Mouse (Mus musculus) naive thymus-derived CD4-positive, alpha-beta T cell, adult 2 months (primary cell): ENCODE data around the gene Sh2d3c.

ENCODE experiments used
- DNase-seq: peaks from one replicate; pipeline ENCODE4 v3.0.0-alpha.2; 2011; ENCODE audit warnings: low read depth

The Sh2d3c gene

DNA sequence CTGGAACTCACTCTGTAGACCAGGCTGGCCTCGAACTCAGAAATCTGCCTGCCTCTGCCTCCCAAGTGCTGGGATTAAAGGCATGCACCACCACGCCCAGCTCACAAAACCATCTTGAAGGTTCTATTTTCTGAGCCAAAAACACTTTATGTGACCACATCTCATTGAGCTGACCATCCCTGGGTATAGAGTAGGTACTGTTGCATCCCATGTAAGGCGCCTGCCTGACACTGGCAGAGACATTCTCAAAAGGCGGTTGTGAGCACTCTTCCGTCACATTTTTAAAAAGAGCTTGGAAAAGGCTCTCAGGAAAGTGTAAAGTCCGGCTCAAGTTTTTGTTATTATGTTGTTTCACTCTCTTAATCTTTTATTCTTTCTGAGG, 35.8 kb downstream of the Sh2d3c start:
- DNase-seq, result no peak

DNA sequence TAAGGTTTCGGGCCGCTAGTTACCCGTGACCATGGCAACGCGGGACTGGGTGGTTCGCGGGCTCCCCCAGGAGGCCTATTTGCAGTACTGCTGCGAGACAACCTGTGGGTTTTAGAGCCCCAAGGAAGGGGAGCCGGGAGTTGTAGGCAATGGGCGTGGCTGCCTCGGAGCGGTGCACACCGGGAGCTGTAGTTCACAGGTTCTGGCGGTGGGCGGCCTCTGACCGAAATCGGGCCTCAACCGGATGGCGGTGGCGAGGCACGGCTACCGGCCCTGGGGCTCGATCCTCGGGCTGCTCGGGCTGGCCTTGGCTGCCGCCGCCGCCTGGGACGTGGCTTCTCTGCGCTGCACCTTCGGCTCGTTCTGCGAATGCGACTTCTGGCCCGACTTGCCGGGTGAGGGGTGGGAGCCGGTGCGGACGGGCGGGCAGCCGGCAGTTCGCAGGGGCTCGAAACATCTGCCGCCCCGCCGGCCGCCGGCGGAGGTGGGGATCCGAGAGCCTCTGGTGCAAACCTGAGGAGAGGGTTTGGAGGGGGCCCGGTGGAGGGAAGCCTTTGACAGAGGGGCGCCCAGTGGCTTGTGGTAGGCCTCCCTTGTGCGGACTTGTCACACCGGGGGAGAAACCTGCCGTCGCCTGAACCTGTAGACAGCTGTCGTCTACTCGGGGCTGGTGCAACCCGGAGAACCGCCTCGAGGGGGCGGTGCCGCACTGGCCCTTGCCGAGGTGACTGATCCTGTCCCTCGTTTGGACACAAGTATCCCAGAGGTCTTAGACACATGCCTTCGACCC, 36.4 kb downstream of the Sh2d3c start, which contains the start of gene Tor2a:
TSS of gene Tor2a (plus strand) at position 179 of the 790 bp plus-strand sequence.
- DNase-seq, result peak; percentile 98

DNA sequence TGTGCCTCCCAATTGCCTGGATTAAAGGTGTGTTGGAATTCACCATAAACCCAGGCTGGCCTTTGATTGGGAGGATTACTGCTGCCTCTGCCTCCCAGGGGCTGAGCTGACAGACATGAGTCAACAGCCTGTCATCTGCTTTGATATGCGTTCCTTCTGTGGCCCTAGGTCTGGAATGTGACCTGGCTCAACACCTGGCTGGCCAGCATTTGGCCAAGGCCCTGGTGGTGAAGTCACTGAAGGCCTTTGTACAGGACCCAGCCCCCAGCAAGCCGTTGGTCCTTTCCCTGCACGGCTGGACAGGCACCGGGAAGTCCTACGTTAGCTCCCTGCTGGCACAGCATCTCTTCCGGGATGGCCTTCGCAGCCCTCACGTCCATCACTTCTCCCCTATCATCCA, 37.6 kb downstream of the Sh2d3c start:
- DNase-seq, result no peak

DNA sequence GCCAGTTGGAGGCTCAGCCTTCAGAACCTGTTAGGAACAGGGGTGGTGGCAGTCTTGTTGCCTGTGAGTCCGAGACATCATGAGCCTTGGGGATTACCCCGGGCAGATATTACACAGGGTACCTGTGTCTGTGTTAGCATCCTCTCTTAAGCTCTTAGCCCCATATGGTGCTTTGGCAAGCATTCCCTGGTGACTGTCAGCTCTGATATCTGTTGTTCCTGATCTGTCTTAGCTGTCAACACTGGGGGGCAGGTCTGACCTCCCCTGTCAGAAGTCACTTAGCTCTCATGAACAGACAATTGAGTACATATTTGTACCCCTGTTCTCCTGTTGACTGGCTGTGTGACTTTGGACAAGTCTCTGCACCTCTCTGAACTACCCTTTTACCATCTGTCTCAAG, 38.1 kb downstream of the Sh2d3c start:
- DNase-seq, result no peak

DNA sequence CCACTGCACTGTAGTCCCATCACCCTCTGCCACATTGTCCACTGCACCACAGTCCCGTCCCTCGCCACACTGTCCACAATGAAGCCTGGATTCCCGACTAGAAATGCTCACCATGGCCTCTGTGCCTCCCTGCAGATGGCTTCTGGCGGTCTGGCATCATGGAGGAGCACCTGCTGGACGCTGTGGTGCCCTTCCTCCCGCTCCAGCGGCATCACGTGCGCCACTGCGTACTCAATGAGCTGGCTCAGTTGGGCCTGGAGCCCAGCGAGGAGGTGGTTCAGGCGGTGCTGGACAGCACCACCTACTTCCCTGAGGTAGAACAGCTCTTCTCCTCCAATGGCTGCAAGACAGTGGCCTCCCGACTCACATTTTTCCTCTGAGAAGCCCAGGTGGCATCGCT, 40.5 kb downstream of the Sh2d3c start:
- no peak for DNase-seq

DNA sequence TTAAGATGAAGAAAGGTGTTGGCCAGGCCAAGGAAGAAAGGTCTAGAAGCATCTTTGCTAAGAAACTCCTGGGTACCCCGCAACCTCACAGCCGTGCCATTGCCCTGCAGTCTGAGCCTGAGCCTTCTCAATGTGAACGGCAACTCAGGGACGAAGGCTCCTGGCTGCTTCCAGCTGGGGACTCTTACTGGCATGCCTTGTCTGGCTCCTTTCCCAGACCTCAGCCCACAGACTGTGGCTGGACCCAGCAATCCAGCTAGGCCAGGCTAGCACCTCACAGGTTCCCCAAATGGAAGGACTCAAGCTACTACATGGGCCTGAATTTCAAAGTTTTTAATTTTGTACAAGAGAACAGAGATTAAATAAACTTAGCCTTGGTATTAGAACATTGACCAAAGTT, 41.0 kb downstream of the Sh2d3c start:
- DNase-seq, result no peak

DNA sequence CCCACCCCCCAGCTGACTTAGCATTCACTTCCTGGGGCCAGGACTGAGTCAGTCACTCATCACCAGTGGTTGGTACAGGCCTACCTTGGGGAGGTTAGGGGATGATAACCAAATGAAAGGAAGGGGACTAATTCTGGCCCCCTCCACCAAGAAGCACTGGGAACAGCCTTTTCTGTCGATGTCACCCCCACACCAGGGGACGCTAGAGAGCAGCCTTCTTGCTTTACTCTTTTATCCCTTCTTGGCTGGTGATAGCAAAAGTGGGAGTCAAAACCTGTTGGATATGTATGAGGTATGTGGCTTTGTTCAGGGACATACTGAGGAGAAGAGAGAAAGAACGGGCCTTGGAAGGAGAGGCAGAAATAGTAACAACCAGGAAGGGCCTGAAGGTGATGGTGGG, 42.5 kb downstream of the Sh2d3c start:
- no peak for DNase-seq

DNA sequence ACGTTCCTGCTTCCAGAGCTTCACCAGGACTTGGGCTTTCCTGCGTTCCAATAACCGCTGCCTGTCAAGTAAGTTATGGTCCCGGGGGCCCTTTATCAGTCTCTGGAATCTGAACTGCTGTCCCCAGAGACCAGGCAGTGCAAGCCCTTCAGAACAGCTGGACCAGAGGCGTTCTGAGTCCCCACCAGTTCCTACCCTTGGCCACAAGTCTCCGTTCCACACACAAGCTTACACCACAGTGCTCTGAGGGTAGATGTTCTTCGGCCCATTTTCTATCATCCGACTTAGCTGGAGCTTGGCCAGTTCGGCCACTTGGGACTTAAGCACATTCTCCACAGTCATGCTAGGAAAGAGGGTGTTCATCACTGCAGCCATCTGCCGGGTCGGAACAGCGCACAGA, 46.4 kb downstream of the Sh2d3c start:
- DNase-seq, result no peak

DNA sequence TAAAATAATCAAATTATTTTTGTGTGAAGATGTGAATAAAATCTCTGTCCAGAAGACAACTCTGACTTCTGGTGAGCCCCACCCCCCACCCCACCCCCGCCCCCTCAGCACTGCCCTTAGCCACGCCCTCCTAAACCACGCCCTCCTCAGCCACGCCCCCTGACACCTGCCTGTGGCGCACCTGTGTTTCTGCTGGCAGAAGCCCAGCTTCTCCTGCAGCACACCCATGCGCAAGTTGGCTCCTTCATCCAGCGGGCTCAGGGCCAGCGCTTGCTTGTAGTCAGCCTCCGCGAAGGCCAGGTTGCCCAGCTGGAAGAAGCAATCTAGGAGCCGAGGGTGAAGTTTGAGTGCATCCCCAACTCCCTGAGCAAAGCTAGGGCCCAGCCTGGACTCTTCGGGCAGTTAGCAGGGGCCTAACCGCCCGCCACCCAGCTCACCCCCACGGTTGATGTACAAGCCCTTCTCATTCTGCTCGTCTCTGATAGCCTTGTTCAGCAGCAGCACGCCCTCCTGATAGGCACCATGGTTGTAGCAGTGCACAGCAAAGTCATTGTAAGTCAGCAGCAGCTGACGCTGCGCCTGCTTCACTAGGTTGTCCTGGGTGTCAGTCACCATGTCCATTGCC, 47.9 kb downstream of the Sh2d3c start:
- DNase-seq, result no peak

DNA sequence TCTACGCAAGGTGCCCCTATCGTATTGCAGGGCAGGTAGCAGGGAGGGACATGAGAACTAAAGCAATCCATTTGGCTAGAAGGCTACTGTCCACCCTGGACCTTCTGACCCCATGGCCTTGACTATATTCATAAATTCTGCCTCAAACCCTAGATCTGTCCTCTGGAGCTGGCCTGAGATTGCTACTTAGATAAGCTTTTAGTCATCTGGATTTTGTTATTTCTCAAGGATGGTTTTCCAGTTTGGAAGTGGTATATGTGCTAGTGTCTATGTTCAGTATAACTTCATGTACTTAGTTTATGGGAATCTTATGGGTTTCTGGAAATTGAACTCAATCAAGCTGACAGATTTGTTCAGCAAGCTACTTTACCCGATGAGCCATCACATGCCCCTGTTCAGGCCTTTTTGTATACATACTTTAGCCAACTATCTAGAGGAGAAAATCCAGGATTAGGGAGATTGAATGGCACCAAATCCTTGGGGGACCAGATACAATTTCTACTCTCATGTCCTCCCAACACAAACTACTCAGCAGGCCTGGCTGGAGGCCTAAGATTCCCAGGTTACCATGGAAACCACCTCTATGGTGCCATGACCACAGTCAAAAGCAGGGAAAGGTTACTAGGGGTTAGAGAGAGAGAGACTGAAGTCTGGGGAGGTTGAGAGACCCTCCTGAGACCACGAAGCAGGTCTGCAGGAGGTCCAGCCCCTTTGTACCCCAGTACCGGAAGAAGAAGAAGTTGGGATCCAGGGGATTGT, 48.7 kb downstream of the Sh2d3c start:
- DNase-seq, result no peak

DNA sequence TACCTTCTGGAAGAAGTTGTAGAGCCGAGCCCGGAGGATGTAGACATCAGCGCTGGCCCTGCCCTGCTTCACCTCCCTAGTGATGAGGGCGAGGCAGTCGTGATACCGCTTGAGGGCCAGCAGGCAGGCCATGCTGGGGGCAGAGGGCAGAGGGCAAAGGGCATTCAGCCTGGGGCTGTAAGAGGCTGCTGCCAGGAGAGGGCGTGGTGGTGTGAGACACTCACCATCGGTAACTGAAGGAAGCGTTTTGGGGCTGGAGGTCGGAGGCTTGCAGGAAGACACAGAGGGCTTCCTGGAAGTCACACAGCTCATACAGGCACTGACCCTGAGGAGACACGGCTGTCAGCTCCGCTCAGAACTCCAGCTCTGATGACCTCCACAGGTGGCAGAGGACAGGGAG, 51.0 kb downstream of the Sh2d3c start:
- no peak for DNase-seq

DNA sequence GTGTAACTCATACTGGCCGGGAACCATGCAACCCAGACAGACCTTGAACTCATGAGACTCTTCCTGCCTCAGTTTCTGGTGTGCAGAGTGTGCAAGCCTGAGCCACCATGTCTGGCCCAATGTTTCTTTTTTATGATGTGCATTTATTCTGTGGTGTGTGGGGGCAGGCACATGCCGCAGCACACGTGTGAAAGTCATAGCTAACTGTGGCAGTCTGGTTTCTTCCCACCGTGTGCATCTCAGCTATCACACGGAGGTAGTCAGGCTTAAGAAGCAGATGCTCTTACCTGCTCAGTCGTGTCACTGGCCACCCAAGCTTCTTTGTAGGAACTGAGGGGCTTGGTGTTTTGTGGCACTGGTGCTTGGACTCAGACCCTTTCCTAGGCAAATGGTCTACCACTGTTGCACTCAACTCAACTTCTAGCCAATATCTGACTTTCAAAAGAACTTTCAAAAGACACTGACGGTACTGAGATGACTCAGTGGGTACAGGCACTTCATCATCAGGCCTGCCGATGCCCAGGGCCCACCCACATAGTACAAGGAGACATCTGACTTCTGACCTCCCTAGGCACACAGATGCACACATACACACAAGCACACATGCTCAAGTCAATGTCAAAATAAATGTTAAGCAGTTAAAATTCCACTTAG, 51.9 kb downstream of the Sh2d3c start:
- no peak for DNase-seq

DNA sequence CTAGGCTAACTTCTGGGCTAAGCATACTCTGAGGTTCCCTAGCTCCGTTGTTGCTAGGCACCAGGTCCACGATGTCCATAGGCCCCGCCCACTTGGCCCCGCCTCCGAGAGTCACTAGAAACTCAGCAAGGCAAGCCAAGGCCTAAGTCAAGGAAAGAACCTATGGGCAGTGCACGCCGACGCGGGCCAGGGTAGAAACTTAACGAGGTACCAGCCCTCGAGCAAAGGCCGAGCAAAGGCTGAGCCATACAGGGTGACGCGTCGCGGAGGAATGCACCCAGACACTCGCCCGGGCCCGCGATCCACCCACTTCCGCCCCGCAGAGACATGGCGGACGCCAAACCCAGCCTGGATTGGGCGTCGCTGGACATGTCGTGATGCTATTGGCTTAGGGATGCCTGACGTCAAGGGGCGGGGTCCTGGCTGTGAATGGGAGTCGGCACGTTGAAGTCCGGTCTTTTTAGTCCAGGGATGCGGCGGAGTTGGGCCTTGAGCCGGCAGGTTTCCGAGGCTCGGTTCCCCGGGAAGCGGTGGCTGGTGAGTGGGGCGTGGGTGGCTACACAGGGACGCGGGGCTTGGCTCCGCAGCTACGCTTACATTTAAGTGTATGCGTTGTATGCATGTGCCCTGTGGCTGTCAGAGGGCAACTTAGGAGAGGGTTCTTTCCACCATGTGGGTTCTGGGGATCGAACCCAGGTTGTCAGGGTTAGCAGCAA, 54.7 kb downstream of the Sh2d3c start, which contains the start of the genes Ttc16 and Ptrh1:
TSS of gene Ttc16 (minus strand) at position 275 of the 716 bp plus-strand sequence.
TSS of gene Ptrh1 (plus strand) at position 428 of the 716 bp plus-strand sequence.
- DNase-seq, result peak; percentile 97

DNA sequence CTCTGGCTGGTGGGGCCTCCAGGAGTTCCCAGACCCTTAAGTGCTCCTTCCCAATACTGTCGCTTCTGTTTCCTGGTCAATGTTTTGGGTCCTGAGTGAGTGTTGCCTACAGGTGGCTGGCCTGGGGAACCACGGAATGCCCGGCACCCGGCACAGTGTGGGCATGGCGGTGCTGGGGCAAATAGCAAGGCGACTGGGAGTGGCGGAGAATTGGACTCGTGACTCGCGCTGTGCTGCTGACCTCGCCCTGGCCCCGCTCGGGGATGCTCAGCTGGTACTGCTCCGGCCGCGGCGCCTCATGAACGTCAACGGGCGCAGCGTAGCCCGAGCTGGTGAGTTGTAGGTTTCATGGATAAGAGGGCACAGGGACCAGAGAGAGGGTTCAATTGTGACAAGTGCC, 55.3 kb downstream of the Sh2d3c start:
- DNase-seq, result no peak

DNA sequence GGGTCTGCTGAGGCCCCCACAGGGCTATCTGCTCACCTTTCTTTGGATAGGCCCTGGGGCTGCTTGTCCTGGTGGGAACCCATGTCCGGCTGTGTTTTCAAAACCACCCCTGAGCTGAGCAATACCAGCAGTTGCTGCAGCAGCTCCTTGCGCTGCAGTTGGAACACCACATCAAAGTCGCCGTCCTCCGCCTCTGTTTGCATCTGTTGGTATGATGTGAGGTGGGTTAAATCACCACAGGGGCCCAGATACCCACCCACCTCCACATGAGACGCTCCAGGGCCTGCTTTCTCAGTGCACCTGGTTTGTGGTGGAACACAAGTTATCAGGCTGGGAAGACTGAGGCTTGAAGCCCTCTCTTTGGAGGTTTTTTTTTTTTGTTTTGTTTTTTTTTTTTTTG, 57.2 kb downstream of the Sh2d3c start:
- DNase-seq, result peak; percentile 53

DNA sequence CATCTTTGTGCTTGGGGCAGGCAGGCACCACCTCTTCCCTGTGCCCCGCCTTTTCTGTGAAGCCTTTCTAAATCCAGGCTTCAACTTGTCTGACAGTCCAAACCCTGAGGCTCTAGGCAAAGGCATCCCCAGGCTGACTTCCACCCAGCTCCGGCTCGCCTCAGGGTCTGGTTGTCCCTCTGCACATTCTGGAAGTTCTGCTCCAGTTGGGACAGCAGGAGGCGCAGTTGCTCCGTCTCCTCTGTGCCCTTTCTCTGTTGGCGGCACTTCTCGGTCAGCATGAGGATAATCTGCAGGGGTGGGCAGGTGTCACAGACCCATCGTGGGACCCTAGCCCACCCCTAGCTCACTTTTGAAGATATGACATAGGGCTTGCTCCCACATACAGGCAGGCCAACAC, 58.3 kb downstream of the Sh2d3c start:
- peak; percentile 56 for DNase-seq

DNA sequence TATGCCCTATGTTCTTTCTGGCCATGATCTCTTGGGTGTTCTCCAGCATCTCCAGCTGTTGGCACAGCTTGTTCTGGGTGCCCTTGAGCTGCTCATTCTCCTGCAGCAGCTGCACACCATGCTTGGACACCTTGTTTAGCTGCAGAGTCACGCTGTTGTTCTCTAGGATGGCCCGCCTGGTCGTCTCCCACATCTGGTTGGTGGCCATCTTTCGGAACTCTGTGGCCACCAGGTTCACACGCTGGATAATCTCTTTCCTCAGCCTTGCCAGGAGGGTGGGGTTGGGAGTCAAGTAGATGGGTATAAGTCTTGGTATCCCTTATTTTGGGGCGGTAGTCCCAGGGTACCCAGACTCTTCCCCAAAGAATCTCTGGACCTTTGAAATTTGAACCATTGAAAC, 58.9 kb downstream of the Sh2d3c start:
- DNase-seq, result no peak

DNA sequence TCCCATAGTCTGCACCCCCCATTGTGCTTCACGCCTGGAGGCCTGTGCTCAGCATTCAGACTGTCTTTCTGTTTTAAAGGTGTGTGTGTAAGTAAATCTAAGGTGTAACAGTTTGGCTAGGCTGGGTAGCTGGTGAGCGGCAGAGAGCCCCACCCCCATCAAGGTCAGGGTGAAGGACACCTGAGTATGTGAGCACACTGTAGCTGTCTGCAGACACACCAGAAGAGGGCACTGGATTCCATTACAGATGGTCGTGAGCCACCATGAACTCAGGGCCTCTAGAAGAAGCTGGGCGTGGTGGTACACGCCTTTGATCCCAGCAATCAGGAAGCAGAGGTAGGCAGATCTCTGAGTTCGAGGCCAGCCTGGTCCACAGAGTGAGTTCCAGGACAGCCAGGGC, 60.9 kb downstream of the Sh2d3c start:
- DNase-seq, result no peak

DNA sequence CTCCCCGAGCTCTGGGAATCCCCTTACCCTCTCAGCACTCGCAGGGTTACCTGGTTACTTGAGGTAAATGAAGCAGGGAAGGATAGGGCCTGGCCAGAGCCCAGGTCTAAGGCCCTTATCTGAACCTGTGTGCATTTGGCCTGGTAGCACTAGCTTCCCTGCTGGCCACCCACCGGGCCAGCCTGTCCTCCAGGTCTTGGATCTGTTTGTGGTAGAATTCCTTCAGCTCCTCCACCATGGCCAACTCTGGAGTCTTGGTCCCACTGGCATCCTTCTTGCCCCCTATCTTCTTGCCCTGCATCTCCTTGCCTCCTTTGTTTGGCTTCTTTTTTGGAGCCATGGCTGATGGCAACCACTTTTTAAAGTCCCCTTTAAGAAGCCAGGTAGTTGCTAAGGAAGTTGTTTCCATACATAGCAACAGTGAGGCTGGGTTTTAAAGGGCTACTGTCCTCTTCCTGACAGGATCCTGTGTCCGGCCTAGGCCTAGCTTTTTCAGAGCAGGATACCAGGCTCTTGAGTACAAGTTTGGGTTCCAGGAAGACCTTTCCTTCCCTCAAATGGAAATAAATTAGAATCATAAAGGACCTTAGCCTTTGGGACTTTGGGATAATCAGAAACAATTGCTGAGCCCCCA, 63.3 kb downstream of the Sh2d3c start, which contains the start of gene Cfap157:
TSS of gene Cfap157 (minus strand) at position 381 of the 634 bp plus-strand sequence.
- DNase-seq, result no peak

DNA sequence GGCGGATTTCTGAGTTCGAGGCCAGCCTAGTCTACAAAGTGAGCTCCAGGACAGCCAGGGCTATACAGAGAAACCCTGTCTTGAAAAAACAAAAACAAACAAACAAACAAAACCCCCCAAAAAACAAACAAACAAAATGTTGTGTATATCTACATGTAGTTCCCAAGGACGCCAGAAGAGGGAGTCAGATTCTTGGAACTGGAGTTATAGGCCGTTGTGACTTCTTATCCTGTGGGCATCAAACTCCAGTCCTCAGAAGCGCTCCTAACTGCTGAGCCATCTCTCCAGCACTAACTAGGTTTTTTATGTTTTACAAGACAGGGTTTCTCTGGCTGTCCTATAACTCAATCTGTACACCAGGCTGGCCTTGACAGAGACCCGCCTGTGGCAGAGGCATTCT, 66.3 kb downstream of the Sh2d3c start:
- peak; percentile 58 for DNase-seq

DNA sequence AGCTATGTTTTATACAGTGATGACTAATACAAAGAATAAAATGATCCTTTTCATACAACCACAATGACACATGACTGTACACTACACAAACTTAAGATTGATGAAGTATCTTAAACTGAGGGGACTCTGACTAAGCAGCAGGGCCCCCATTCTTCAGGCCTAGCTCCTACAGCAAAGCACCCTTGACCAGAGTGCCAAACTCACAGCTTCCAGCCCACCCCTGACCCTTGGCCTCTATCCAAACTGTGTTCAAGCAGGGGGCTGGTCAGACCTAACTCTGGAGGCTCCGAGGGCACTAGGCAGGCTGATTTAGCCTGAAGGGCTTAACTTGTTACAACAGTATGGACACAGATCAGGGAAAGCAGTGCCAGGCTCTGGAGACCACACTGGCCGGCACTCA, 67.7 kb downstream of the Sh2d3c start:
- DNase-seq, result no peak
